Mouse (Mus musculus): ENCODE results near the gene Otop1.
A peak's percentile ranks its signal among the peaks of the same experiment; 100 is the strongest.

Otop1 gene

DNA sequence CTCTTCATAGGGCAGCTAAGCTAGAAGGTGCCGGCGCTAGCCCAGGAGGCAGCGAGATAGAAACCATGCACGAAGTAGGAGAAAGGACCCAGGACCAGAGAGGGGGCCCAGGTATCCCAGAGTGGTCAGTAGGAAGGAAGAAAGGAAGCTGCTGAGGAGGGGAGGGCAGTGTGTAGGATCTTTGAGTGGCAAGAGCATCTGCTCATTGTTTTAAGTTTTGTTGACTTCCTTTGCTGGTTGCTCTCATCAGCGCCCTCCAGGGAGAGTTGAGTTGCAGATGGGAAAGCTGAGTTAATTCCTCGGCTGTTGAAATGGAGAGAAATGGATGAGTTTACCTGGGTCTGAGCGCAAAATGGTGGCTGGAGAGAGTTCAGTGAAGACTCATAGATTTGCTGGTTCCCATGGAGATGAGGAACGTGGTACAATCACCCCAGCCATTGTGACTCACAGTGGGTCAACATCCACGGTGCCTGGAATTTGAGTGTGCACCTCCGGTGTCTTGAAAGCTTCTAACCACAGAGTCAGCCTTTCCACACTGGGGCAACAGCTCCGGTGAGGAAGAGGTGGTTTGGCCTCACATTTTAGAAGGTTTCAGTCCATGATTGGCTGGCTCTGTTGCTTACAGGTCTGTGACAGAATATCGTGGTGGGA, 26.1 kb downstream of the Otop1 start:
- no peak for DNase-seq (ENCODE audit: low read depth, low spot score)

DNA sequence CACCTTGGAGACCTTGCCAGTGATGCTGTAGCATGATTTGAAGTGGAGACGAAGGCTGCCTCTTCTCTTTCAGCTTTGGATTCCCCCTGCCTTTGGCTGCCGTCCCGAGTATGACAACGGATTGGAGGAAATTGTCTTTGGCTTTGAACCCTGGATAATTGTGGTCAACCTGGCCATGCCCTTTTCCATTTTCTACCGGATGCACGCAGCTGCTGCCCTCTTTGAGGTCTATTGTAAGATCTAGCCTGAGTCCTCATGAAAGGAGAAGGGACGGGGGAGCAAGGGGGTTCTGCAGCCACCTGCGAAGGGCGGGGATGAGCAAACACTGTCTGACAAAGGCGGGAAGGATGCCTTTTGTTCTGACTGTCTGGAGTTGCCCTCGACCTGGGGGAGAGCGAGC, 26.9 kb downstream of the Otop1 start:
- DNase-seq (ENCODE audit: low read depth, low spot score), result no peak

DNA sequence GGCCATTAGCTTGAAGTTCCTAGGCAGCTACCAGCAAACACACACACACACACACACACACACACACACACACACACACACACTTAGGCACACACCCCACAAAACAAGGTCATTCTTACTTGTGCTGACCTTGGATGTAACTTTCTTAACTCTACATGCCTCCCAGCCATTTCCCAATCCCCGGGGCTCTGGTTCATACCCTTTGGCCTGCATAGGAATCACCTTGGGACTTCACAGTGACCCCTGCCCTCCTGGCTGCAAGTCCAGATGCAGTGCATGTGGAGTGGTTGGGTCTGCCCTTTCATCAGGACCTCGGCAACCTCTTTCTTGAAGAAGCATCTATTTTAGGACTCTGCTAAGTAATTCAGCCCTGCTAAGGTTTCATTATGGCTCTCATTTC, 29.5 kb downstream of the Otop1 start:
- no peak for DNase-seq (ENCODE audit: low read depth, low spot score)

GRCm38 (mm10) chr5:38307255-38308101, 31.7 kb downstream of the Otop1 start:
- DNase-seq (ENCODE audit: low read depth, low spot score), result peak; percentile 92

DNA sequence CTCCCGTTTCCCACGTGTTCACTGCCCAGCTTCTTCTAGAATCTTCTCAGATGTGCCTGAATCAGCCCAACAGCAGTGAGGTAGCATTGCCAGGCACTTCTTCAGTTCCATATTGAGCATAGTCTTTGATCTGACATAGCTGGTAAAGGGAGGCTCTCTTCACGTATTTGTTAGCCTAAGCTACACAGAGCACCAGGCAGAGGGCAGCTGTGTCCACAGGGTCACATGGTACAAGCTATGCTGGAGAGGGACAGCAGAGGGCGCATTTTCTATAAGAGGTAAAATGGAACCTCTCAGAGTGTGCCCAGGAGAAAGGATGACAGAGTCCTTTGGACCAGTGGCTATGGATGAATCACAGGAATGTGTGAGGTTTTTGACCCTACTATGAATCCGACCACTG, 33.1 kb downstream of the Otop1 start:
- DNase-seq (ENCODE audit: low read depth, low spot score), result peak; percentile 65

DNA sequence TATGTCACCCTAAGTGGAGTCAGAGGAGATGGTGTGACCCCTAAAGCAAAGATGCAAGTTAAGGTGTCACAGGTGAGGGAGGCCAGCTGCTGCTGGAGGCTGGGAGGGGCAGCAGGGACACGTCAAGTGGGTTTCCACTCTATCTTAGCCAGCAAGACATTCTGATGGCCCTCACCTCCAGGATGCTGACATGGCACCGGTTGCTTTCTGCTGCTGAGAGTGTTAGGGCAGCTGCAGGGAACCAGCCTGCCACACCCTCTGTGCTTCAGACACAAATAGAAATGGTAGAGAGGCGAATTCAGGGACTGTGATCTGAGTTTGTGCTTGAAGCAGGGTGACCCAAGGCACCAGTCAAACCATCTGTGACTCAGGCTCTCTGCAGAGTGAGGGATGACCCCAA, 34.0 kb downstream of the Otop1 start:
- DNase-seq (ENCODE audit: low read depth, low spot score), result no peak

- DNase-seq (ENCODE audit: low read depth, low spot score), result no peak
These were observed 43.4 kb downstream of the Otop1 start, which contains the start of gene Drd5 for GRCm38 (mm10) chr5:38318966-38319786. Gene Drd5, plus strand, starts transcription at chr5:38319367.

- DNase-seq (ENCODE audit: low read depth, low spot score), result no peak
These were observed 57.6 kb downstream of the Otop1 start for GRCm38 (mm10) chr5:38333381-38333780.

GRCm38 (mm10) chr5:38334582-38334981, 58.8 kb downstream of the Otop1 start:
- DNase-seq (ENCODE audit: low read depth, low spot score), result no peak

DNA sequence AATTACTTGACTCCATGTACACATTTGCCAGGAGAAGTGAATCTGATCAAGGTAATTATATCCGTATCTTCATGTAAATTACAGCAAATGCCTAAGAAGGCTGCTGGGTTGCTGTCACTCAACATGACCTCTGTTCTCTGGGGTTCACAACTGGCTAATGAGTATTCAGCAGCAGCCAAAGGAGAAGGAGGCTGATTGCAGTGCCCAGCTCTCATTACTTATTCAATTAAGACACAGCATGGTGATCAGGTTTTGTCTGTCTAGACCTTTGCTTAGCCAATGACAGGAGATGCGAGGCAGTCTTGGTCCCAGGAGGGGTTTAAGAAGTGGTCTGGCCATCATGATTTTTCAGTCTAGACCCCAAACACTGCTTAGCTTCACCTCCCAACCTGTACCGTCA, 67.3 kb downstream of the Otop1 start:
- DNase-seq (ENCODE audit: low read depth, low spot score), result no peak

GRCm38 (mm10) chr5:38346646-38347432, 71.1 kb downstream of the Otop1 start:
- peak; percentile 6 for DNase-seq (ENCODE audit: low read depth, low spot score)

- no peak for DNase-seq (ENCODE audit: low read depth, low spot score)
These were observed 74.7 kb downstream of the Otop1 start for GRCm38 (mm10) chr5:38350351-38350929.

All from CD4-positive, CD25-positive, alpha-beta regulatory T cell, adult 2 months (primary cell).